Mouse (Mus musculus) embryonic facial prominence, embryonic 11.5 days (tissue): ENCODE measurements around the gene Hecw1. TPM values are rescaled to one million over a fixed set of nuclear protein-coding genes. Genes with fewer than 3 reads are reported as not detected.

Source experiments
- ATAC-seq: fragments of 200-750 bp; cut with Nextera tagmentation; replicated peaks from 2 replicates; pipeline ENCODE4 v1.8.0; 2017; ENCODE audit warnings: low read depth; ENCODE audit not compliant: insufficient number of reproducible peaks, low FRiP score, low TSS enrichment
- DNase-seq: peaks from one replicate; pipeline ENCODE4 v3.0.0-alpha.2; 2015; ENCODE audit warnings: low spot score
- H3K27ac ChIP-seq: fragments of 300-500 bp; sonication (generic); replicated peaks from 2 replicates; pipeline ENCODE4 v1.5.1; 2014; ENCODE audit warnings: mild to moderate bottlenecking, low read depth, low read length, control low read depth
- H3K27me3 ChIP-seq: fragments of 300-500 bp; sonication (generic); 2 replicates; pipeline ENCODE4 v1.6.1; 2014; ENCODE audit warnings: mild to moderate bottlenecking, low read length, moderate library complexity, mixed read lengths; ENCODE audit not compliant: control insufficient read depth, insufficient read depth
- H3K36me3 ChIP-seq: fragments of 300-500 bp; sonication (generic); replicated peaks from 2 replicates; pipeline ENCODE4 v1.6.1; 2014; ENCODE audit warnings: low read depth, mild to moderate bottlenecking, low read length, moderate library complexity, mixed read lengths; ENCODE audit not compliant: control insufficient read depth, insufficient read depth
- H3K4me1 ChIP-seq: fragments of 300-500 bp; sonication (generic); 2 replicates; pipeline ENCODE4 v1.6.1; 2014; ENCODE audit warnings: low read length, mixed read lengths; ENCODE audit not compliant: control insufficient read depth, insufficient read depth
- H3K4me2 ChIP-seq: fragments of 300-500 bp; sonication (generic); 2 replicates; pipeline ENCODE4 v1.6.1; 2014; ENCODE audit warnings: low read depth, mild to moderate bottlenecking, control low read depth, low read length, moderate library complexity
- H3K4me3 ChIP-seq: fragments of 300-500 bp; sonication (generic); 2 replicates; pipeline ENCODE4 v1.5.1; 2014; ENCODE audit warnings: low read depth, low read length, control low read depth
- H3K9ac ChIP-seq: fragments of 300-500 bp; sonication (generic); replicated peaks from 2 replicates; pipeline ENCODE4 v1.6.1; 2014; ENCODE audit warnings: mild to moderate bottlenecking, control low read depth, low read length
- H3K9me3 ChIP-seq: fragments of 300-500 bp; sonication (generic); replicated peaks from 2 replicates; pipeline ENCODE4 v1.6.1; 2016; ENCODE audit warnings: mild to moderate bottlenecking, low read length, inconsistent platforms, mixed read lengths; ENCODE audit not compliant: control insufficient read depth
- WGBS: fragments of 180-500 bp; shearing (Covaris S2); extraction: QIAGEN DNeasy Blood & Tissue Kit; methylation state at CpG from one replicate; pipeline ENCODE4 v1.1.7; 2014; 5-methylcytosine and 5-hydroxymethylcytosine counted together
- polyA plus RNA-seq: library from polyadenylated mRNA; unstranded; fragments of >200 nt; fragmentation: Nextera tagmentation; extraction: Ambion mirVana; gene quantifications from 2 replicates; pipeline ENCODE4 v1.2.1, GENCODE M21; 2014

Gene Hecw1
- polyA plus RNA-seq, 1 experiment from 2014 or later = 2.8 TPM

GRCm38 (mm10) chr13:14515106-14515505, 7.9 kb downstream of the Hecw1 start:
- Histone ChIP-seq H3K27ac (no peak overlapping the region), H3K9me3 (no peaks in the 10 kb centered on the region), H3K4me3 (no peak overlapping the region), H3K27me3 (no peaks in the 10 kb centered on the region), H3K4me1 (no peaks in the 10 kb centered on the region), H3K36me3 (no peaks in the 10 kb centered on the region), H3K4me2 (no peak overlapping the region), H3K9ac (no peak overlapping the region)
- no peak for ATAC-seq
- no peak for DNase-seq
- WGBS = 86% methylated on average over 2 of the region's 2 CpGs

- Histone ChIP-seq H3K4me1 (no peaks in the 10 kb centered on the region), H3K4me3 (no peak overlapping the region), H3K27me3 (no peaks in the 10 kb centered on the region), H3K9ac (no peak overlapping the region), H3K4me2 (no peak overlapping the region), H3K36me3 (no peaks in the 10 kb centered on the region), H3K9me3 (no peaks in the 10 kb centered on the region), H3K27ac (no peak overlapping the region)
- DNase-seq = no peak
- ATAC-seq = no peak
Observed at GRCm38 (mm10) chr13:14513934-14514333, 9.1 kb downstream of the Hecw1 start.

GRCm38 (mm10) chr13:14506765-14507164, 16.3 kb downstream of the Hecw1 start:
- no peak for ATAC-seq
- 86% methylated on average over 5 of the region's 5 CpGs for WGBS
- Histone ChIP-seq H3K27me3 (no peaks in the 10 kb centered on the region), H3K9me3 (no peaks in the 10 kb centered on the region), H3K4me1 (no peaks in the 10 kb centered on the region), H3K36me3 (no peaks in the 10 kb centered on the region), H3K4me2 (no peak overlapping the region), H3K4me3 (no peak overlapping the region), H3K27ac (no peak overlapping the region), H3K9ac (no peak overlapping the region)
- no peak for DNase-seq

GRCm38 (mm10) chr13:14500251-14500650, 22.8 kb downstream of the Hecw1 start:
- H3K4me3 ChIP-seq = no peak overlapping the region

GRCm38 (mm10) chr13:14498780-14499179, 24.2 kb downstream of the Hecw1 start:
- Histone ChIP-seq H3K9ac (no peak overlapping the region), H3K36me3 (no peaks in the 10 kb centered on the region), H3K4me2 (no peak overlapping the region), H3K4me3 (no peak overlapping the region), H3K4me1 (no peaks in the 10 kb centered on the region), H3K27me3 (no peaks in the 10 kb centered on the region), H3K27ac (no peak overlapping the region), H3K9me3 (no peaks in the 10 kb centered on the region)
- ATAC-seq (no peak), DNase-seq (no peak)
- WGBS = 90% methylated on average over 8 of the region's 8 CpGs

More at GRCm38 (mm10) chr13:14500251-14500650, 22.8 kb downstream of the Hecw1 start:
- Histone ChIP-seq H3K27me3 (no peaks in the 10 kb centered on the region), H3K36me3 (no peaks in the 10 kb centered on the region), H3K27ac (no peak overlapping the region), H3K4me1 (no peaks in the 10 kb centered on the region), H3K9me3 (no peaks in the 10 kb centered on the region), H3K4me2 (no peak overlapping the region), H3K9ac (no peak overlapping the region)
- DNase-seq = no peak
- no peak for ATAC-seq
- WGBS = 16% methylated on average over 1 of the region's 1 CpGs

GRCm38 (mm10) chr13:14496954-14497353, 26.1 kb downstream of the Hecw1 start:
- no peaks in the 10 kb centered on the region for H3K9me3 ChIP-seq
- no peaks in the 10 kb centered on the region for H3K36me3 ChIP-seq
- DNase-seq (no peak), ATAC-seq (no peak)
- H3K27ac ChIP-seq = no peak overlapping the region
- H3K27me3 ChIP-seq = no peaks in the 10 kb centered on the region
- H3K4me2 ChIP-seq = no peak overlapping the region
- WGBS = 78% methylated on average over 2 of the region's 2 CpGs
- no peaks in the 10 kb centered on the region for H3K4me1 ChIP-seq
- no peak overlapping the region for H3K4me3 ChIP-seq
- H3K9ac ChIP-seq = no peak overlapping the region

- Histone ChIP-seq H3K27ac (no peak overlapping the region), H3K27me3 (no peaks in the 10 kb centered on the region), H3K4me1 (no peaks in the 10 kb centered on the region), H3K9me3 (no peaks in the 10 kb centered on the region), H3K36me3 (no peaks in the 10 kb centered on the region), H3K9ac (no peak overlapping the region), H3K4me3 (no peak overlapping the region), H3K4me2 (no peak overlapping the region)
- 93% methylated on average over 2 of the region's 2 CpGs for WGBS
- ATAC-seq (no peak), DNase-seq (no peak)
Observed at GRCm38 (mm10) chr13:14487812-14488211, 35.2 kb downstream of the Hecw1 start.

- Histone ChIP-seq H3K9me3 (no peaks in the 10 kb centered on the region), H3K4me1 (no peaks in the 10 kb centered on the region), H3K27me3 (no peaks in the 10 kb centered on the region), H3K4me2 (no peak overlapping the region), H3K36me3 (no peaks in the 10 kb centered on the region), H3K9ac (no peak overlapping the region), H3K4me3 (no peak overlapping the region), H3K27ac (no peak overlapping the region)
- WGBS = 94% methylated on average over 1 of the region's 1 CpGs
- DNase-seq = no peak
- ATAC-seq = no peak
Observed at GRCm38 (mm10) chr13:14471121-14471520, 51.9 kb downstream of the Hecw1 start.
